Mouse (Mus musculus): ENCODE data around the gene Pnrc2.

The Pnrc2 gene

GRCm38 (mm10) chr4:135870227-135871023, 3.2 kb downstream of the Pnrc2 start:
- DNase-seq (ENCODE audit: low spot score in 2 of 2), result no peak

- DNase-seq (ENCODE audit: low spot score in 2 of 2), result no peak
Measured at GRCm38 (mm10) chr4:135868996-135869395, 4.7 kb downstream of the Pnrc2 start.

- no peak for DNase-seq (ENCODE audit: low spot score in 2 of 2)
Measured at GRCm38 (mm10) chr4:135857597-135858186, 16.0 kb downstream of the Pnrc2 start.

DNA sequence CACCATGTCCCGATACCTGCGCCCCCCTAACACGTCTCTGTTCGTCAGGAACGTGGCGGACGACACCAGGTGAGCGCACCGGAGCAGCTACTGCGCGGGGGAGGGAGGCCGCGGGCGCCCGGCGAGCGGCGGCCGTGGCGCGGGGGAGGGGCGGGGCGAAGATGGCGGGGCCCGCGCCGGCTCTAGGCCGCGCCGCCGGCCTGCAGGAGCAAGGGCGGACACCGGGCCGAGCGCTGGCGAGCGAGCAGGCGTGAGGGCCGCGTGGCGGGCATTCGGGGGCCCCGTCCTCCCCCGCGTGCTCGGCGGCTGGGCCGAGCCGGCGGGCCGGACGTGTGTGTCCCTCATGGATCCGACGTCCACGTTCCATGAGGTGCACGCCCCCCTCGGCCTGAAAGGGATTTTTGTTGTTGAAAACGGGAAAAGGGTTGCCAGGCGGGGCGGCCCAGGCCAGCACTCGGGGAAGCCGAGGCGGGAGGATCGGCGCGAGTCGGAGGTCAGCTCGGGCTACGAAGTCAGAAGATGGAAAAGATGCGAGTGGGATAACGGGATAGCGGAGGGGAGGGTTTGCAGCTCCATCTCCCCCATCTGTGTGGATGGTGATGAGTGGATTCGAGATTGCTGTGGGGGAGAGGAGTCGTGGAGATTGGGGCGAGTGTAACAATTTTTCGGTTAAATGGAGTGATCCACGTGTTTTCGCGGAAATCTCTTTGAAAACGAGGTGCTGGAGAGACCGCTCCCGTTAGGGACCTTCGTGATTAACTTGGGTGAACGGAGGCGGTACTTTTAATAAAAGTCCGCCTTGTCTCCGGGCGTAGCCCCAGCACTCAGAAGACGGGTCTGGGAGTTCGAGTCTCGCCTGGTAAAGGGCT, 17.2 kb downstream of the Pnrc2 start:
- peak in 1 of 2 experiments; percentile 64 for DNase-seq (ENCODE audit: low spot score in 2 of 2)

DNA sequence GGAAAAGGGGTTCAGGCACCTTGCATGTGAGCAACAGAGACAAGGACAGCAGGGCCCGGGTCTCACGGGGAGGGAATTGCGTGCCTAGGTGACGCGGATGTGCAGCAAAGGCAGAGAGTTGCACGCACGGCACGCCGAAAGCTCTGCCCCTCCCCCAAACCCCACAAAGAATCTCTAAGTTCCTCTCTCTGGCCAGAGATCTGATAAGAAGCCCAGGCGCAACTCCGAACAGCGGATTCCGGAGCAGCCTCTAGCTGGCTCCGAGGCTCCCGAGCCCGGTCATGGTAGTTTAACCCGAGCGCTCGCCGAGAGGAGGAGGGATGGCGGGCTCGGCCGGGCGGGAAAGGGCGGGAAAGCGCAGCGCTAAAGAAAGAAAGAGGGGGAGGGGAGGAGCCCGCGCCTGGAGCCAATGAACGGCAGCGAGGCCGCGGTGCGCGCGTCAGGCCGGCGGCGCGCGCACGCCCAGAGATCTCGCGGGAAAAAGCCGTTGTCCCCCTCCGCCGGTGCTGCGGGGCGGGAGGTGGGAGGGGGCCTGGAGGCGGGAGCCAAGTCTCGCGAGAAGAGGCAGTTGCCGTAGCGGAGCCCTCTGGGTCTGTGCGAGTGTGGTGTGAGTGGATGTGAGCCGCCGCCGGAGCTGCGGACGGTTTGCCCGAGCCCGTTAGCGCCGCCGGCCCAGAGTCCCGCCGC, 18.0 kb downstream of the Pnrc2 start, which contains the start of gene Srsf10:
TSS of gene Srsf10 (plus strand) at position 212 of the 687 bp plus-strand sequence.
- DNase-seq (ENCODE audit: low spot score in 2 of 2), result peak; percentile 84 to 98

DNA sequence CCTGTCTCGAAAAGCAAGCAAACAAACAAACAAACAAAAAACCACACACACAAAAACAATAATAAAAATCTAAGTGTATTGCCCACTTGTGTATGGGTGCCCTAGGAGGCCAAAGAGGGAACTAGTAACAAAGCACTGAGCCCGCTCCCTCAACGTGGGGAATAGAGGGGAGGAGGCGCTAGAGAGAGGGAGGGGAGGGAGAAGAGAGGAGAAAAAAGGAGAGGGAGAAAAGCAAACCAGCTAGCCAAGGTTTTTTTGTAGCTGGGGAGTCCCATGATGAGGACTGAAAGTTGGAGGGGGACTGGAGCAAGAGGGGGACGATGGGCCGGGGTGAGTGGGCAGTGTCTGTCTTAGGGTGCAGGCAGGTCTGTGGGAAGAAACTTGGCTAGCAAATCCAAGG, 18.6 kb downstream of the Pnrc2 start:
- DNase-seq (ENCODE audit: low spot score in 2 of 2), result no peak

DNA sequence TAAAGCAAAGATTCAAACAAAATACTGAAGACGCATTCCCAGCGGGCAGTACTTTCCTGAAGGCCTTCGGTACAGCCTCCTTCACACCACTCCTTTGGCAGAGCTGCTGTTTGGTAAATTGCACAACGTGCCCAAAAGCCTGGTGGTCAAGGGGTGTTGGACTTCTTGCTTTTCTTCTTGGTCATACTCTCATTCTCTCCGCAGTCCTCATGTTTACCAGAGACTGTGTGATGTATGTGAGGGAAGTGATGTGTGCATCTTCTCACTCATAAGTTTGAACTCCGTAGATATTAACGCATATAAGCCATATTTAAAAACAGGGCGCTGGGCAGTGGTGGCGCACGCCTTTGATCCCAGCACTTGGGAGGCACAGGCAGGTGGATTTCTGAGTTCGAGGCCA, 19.0 kb downstream of the Pnrc2 start:
- no peak for DNase-seq (ENCODE audit: low spot score in 2 of 2)

GRCm38 (mm10) chr4:135853987-135854546, 19.6 kb downstream of the Pnrc2 start:
- DNase-seq (ENCODE audit: low spot score in 2 of 2), result no peak

DNA sequence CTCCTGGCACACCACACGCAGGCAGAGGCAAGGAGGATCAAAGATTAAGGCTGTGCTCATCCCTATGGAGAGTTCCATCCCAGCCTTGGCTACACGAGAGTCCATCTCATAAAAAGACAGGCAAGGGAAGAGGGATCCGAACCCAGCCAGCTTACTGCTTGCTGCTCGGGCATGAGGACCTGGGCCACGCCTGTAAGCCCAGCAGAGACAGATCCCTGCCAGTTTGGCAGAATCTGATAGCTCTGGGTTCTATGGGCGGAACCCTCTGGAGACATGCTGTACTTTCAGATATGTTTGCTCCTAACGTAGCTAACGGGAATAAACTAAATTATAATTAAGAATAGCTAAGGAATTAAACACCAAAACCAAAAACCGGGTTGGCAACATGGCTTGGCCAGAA, 21.7 kb downstream of the Pnrc2 start:
- no peak for DNase-seq (ENCODE audit: low spot score in 2 of 2)

DNA sequence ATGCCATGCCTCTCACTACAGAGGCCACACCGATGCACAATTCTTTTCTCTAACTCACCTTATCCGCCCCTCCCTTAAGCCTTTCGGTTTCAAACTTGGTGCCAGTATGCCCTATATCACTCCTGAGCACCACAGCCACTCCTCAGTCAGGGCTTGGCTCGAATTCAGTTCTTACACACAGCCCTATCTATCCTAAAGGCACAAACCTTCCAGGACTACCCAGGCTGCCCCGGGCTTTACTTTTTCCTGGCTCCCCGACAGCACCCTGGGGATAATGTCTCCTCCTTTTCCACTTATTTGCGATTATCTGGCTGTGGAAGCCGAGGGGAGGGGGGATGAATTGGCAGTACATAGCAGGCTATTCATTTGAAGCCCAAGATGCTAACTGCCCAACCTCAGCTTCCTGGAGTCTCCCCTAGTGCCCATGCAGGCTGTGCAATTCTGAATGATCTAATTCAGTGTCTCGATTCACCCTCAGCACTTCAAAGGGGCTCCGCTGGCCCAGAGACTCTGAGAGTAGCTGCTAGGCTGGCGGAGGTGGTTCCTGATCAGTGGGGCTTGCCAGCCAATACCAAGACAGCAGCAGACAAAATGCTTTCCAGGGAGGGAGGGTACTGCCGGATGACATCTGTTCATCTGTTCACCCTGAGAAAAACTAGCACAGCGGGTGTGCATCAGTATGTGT, 23.1 kb downstream of the Pnrc2 start:
- peak in 1 of 2 experiments; percentile 61 for DNase-seq (ENCODE audit: low spot score in 2 of 2)

DNA sequence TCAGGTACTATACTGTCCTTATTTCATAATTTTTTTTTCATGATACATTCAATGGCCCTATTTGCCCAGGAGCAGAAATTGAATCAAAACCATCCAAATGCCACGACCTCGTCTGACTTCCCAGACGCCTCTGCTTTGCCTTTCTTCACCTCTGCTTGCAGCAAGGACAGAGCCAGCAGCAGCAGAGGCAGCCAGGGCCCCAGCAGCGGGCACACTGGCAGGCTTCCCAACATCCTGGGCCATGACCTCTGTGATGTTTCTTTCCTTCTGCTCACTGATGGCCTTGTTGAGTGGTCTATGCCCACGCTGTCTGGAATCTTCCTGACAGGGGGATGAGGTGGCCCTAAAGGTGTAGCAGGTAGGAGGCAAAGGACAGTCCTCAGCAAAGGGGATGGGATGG, 26.1 kb downstream of the Pnrc2 start:
- no peak for DNase-seq (ENCODE audit: low spot score in 2 of 2)

- no peak for DNase-seq (ENCODE audit: low spot score in 2 of 2)
Measured at GRCm38 (mm10) chr4:135844400-135844799, 29.2 kb downstream of the Pnrc2 start.

GRCm38 (mm10) chr4:135839293-135840011, 34.2 kb downstream of the Pnrc2 start:
- no peak for DNase-seq (ENCODE audit: low spot score in 2 of 2)

GRCm38 (mm10) chr4:135838925-135839292, 34.7 kb downstream of the Pnrc2 start:
- no peak for DNase-seq (ENCODE audit: low spot score in 2 of 2)

DNA sequence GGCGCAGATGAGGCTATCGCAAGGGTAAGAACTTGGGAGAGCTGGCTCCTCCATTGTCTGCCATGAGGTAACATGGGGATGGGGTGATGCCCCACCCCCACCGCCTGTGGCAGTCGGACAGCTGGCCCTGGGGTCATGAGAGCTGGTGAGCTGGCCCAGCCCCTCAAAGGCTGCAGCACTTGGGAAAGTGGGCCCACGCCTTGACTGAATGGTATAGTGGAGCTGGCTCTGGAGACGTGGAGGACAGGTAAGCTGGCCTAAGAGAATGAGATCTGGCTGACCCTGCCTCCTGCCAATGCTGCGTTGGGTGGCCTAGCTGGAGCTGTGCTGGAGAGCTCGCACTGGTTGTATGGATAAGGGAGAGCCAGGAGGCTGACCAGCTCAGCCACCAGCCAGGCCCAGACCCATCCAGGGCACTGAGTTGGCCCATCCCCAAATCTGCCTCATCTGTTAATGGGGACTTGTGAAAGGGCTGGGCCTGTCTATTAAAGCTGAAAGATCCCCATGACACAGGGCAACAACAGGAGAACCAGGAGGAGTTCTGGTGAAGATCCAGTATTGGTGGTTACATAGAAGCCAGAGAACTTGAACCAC, 39.4 kb downstream of the Pnrc2 start:
- no peak for DNase-seq (ENCODE audit: low spot score in 2 of 2)

- DNase-seq (ENCODE audit: low spot score in 2 of 2), result peak in 1 of 2 experiments; percentile 30
Measured at GRCm38 (mm10) chr4:135833301-135834123, 40.1 kb downstream of the Pnrc2 start.

DNA sequence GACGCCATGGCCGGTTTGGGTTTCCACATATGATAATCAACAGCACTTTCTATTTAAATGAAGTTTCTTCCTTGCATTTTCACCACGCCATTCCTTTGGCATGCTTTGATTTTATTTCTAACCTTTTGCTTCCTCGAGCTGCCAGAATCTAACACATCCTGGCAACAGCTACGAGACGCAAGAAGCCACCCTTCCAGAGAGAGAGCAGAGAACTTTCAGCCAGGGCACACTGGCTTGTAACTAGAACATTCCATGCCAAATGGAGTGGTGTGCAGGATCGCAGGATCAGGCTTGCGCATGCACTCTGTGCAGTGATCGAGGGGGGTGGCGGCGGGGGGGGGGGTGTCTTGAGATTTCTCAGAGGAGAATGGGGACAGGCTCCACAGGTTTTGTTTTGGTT, 41.6 kb downstream of the Pnrc2 start:
- DNase-seq (ENCODE audit: low spot score in 2 of 2), result no peak

GRCm38 (mm10) chr4:135828491-135828890, 45.2 kb downstream of the Pnrc2 start:
- DNase-seq (ENCODE audit: low spot score in 2 of 2), result peak in 1 of 2 experiments; percentile 27

- no peak for DNase-seq (ENCODE audit: low spot score in 2 of 2)
Measured at GRCm38 (mm10) chr4:135824254-135824653, 49.4 kb downstream of the Pnrc2 start.

Data from cerebellum, postnatal 4 days (tissue).